Mouse (Mus musculus) midbrain, embryonic 13.5 days (tissue): ENCODE measurements around the gene Trim9. TPM values are rescaled to one million over a fixed set of nuclear protein-coding genes. Genes with fewer than 3 reads are reported as not detected.

Experiments
- ATAC-seq: fragments of 200-750 bp; cut with Nextera tagmentation; 2 replicates; pipeline ENCODE4 v1.8.0; 2017; ENCODE audit warnings: mild to moderate bottlenecking, moderate TSS enrichment, moderate library complexity
- H3K27ac ChIP-seq: fragments of 300-500 bp; sonication (generic); 2 replicates; pipeline ENCODE4 v1.5.1; 2015; ENCODE audit warnings: inconsistent platforms, mild to moderate bottlenecking, moderate library complexity
- H3K27me3 ChIP-seq: fragments of 300-500 bp; sonication (generic); 2 replicates; pipeline ENCODE4 v1.6.1; 2015; ENCODE audit warnings: mild to moderate bottlenecking, inconsistent platforms
- H3K36me3 ChIP-seq: fragments of 300-500 bp; sonication (generic); 2 replicates; pipeline ENCODE4 v1.6.1; 2015; ENCODE audit warnings: mild to moderate bottlenecking, inconsistent platforms
- H3K4me1 ChIP-seq: fragments of 300-500 bp; sonication (generic); replicated peaks from 2 replicates; pipeline ENCODE4 v1.6.1; 2015; ENCODE audit warnings: inconsistent platforms
- H3K4me2 ChIP-seq: fragments of 300-500 bp; sonication (generic); replicated peaks from 2 replicates; pipeline ENCODE4 v1.6.1; 2015; ENCODE audit warnings: moderate library complexity, mild to moderate bottlenecking, inconsistent platforms
- H3K4me3 ChIP-seq: fragments of 300-500 bp; sonication (generic); replicated peaks from 2 replicates; pipeline ENCODE4 v1.5.1; 2015; ENCODE audit warnings: mild to moderate bottlenecking, inconsistent platforms
- H3K9ac ChIP-seq: fragments of 300-500 bp; sonication (generic); replicated peaks from 2 replicates; pipeline ENCODE4 v1.6.1; 2015; ENCODE audit warnings: mild to moderate bottlenecking, inconsistent platforms
- H3K9me3 ChIP-seq: fragments of 300-500 bp; sonication (generic); 2 replicates; pipeline ENCODE4 v1.6.1; 2016; ENCODE audit warnings: mild to moderate bottlenecking, inconsistent platforms
- WGBS: fragments of 180-500 bp; shearing (Covaris S2); methylation state at CpG from one replicate; pipeline ENCODE4 v1.1.7; 2015; 5-methylcytosine and 5-hydroxymethylcytosine counted together
- polyA plus RNA-seq: library from polyadenylated mRNA; unstranded; fragments of >200 nt; fragmentation: Nextera tagmentation; extraction: Ambion mirVana; gene quantifications from 2 replicates; pipeline ENCODE4 v1.2.1, GENCODE M21; 2015

Trim9 gene
- polyA plus RNA-seq, 1 experiment from 2014 or later, result 61.8 TPM

DNA sequence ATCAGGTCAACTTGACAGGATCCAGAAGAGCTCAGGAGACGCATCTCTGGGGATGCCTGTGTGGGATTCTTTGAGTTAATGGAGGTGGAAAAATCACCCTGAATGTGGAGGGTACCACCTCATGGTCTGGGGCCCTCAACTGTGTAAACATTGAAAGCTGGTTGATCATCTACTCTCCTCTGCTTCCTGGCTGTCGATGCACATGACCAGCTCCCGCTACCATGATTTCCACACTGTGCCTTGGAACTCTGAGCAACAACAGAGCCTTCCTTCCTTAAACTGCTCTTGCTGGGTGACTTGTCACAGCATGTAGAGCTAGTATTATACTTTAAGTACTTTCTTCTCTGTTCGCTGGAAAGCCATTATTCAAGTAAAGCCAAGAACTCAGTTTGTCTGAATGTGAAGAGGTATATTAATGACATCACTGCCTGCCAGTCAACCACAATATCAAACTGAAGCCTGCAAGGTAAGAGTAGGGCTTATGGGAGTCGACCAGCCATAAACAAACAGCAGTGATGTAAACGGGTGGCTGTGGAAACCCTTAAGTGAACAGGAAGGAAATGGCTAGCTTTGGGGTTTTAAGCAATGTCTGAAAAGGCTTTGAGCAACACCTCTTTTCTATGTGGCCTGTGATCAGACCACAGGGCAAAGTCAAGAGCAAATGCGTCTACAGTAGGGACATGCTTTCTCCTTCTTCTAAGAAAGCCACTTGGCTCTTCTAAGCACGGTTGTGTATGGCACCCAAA is 128.4 kb downstream of the Trim9 start:
- H3K9ac ChIP-seq, result no peak overlapping the region

DNA sequence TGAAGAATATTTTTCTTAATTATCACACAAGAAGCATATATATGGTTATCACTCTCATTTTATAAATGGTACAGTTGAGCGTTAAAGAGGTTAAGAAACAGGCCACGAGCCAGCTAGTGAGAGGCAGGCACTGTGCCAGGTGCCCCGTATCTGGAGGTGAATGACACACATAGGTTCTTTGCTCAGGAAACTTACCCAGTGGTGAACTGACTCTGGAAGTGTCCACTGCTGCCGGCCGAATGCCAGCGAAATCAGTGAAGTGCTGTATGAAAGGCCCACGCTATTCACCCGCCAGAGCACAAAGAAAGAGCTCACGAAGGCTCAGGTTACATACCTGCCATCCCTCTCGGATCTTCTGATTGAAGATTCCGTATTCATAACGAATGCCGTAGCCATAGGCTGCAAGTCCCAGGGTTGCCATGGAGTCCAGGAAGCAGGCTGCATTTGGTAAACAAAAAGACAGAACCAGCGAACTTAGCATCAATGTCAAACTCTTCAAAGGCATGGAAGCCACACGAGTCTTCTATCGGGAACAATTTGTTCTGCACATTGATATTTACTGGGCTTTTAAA is 131.1 kb downstream of the Trim9 start:
- peaks cover 6% of the 10 kb centered on the region for H3K4me1 ChIP-seq

More for the DNA sequence above, 128.4 kb downstream of the Trim9 start:
- ATAC-seq, result no peak
- H3K4me2 ChIP-seq, result no peak overlapping the region
- H3K4me3 ChIP-seq, result no peak overlapping the region
- no peak overlapping the region for H3K27ac ChIP-seq
- H3K36me3 ChIP-seq, result no peaks in the 10 kb centered on the region
- peaks cover 15% of the 10 kb centered on the region for H3K4me1 ChIP-seq
- H3K27me3 ChIP-seq, result no peaks in the 10 kb centered on the region
- no peaks in the 10 kb centered on the region for H3K9me3 ChIP-seq
- 84% methylated on average over 8 of the region's 8 CpGs for WGBS

DNA sequence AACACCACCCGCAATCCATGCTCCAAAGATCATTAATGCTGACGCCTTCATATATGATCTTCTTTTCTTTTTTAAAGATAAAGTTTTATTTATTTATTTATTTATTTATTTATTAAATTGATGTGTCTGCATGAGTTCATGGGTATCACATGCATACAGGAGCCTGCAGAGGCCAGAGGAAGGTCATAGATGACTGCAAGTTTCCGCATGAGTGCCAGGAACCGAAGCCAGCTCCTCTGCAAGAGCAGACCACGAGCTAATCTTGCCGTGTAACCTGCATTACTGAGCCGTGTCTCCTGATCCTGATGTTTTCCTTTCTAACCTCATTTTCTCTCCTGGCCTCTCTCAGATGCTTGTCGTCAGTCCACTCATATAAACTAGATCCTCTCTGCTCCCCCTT is 133.1 kb downstream of the Trim9 start:
- WGBS, result 86% methylated on average over 8 of the region's 8 CpGs
- H3K27ac ChIP-seq, result no peak overlapping the region

More for the DNA sequence above, 131.1 kb downstream of the Trim9 start:
- 39% methylated on average over 16 of the region's 16 CpGs for WGBS
- no peak overlapping the region for H3K4me2 ChIP-seq
- H3K36me3 ChIP-seq, result no peaks in the 10 kb centered on the region
- H3K27ac ChIP-seq, result no peak overlapping the region; the same call in 1 of the 2 replicates
- no peaks in the 10 kb centered on the region for H3K27me3 ChIP-seq
- no peak for ATAC-seq
- no peak overlapping the region for H3K4me3 ChIP-seq
- no peak overlapping the region for H3K9ac ChIP-seq
- no peaks in the 10 kb centered on the region for H3K9me3 ChIP-seq

DNA sequence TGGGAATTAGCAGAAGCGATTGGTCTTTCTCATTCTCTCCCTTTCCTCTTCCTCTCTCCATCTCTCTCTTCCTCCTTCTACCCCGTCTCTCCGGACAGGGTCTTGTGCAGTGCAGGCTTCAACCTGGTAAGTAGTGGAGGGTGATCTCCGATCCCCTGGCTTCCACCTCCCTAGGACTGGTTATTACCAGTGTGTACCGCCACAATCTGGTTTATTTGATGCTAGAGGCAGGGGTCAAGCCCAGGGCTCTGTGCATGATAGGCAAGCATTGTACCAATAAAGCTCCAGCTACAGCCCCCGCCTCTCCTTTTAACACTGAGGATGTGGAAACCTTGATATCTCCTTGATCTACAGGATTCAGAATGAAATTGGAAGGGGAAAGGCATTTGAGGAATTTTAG is 133.8 kb downstream of the Trim9 start:
- Histone ChIP-seq H3K9ac (no peak overlapping the region), H3K4me3 (no peak overlapping the region), H3K9me3 (no peaks in the 10 kb centered on the region), H3K4me2 (no peak overlapping the region), H3K27me3 (no peaks in the 10 kb centered on the region), H3K36me3 (no peaks in the 10 kb centered on the region), H3K27ac (no peak overlapping the region), H3K4me1 (peaks cover 6% of the 10 kb centered on the region)
- 88% methylated on average over 6 of the region's 6 CpGs for WGBS
- no peak for ATAC-seq

More for the DNA sequence above, 133.1 kb downstream of the Trim9 start:
- Histone ChIP-seq H3K4me1 (peaks cover 6% of the 10 kb centered on the region), H3K9me3 (no peaks in the 10 kb centered on the region), H3K27me3 (no peaks in the 10 kb centered on the region), H3K4me2 (no peak overlapping the region), H3K36me3 (no peaks in the 10 kb centered on the region), H3K4me3 (no peak overlapping the region), H3K9ac (no peak overlapping the region)
- no peak for ATAC-seq

- Histone ChIP-seq H3K36me3 (no peaks in the 10 kb centered on the region), H3K27me3 (no peaks in the 10 kb centered on the region), H3K4me1 (peaks cover 6% of the 10 kb centered on the region), H3K9me3 (no peaks in the 10 kb centered on the region), H3K9ac (no peak overlapping the region), H3K4me3 (no peak overlapping the region), H3K4me2 (no peak overlapping the region), H3K27ac (no peak overlapping the region)
- 76% methylated on average over 4 of the region's 4 CpGs for WGBS
- no peak for ATAC-seq
Measured at GRCm38 (mm10) chr12:70212501-70212900, 134.9 kb downstream of the Trim9 start.

DNA sequence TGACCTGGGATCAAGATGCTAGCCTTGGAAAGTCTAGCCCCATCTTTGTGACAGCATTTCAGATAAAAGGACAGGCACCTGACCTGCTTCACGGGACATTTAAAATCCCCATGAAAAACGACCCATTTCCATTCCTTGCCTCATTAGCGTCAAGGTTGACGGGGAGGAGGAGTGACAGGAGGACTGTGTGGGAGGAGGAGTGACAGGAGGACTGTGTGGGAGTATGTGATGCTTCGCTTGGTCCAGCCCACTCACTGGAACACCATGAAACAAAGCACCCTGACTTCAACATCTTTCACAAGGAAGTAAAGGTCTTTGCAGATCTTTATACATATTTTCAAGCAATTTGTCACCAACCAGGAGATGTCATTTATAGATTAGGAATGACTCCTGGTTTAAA is 139.2 kb downstream of the Trim9 start:
- no peaks in the 10 kb centered on the region for H3K27me3 ChIP-seq
- no peak overlapping the region for H3K27ac ChIP-seq
- WGBS, result 68% methylated on average over 5 of the region's 5 CpGs
- no peak overlapping the region for H3K4me2 ChIP-seq
- no peaks in the 10 kb centered on the region for H3K36me3 ChIP-seq
- H3K4me1 ChIP-seq, result no peaks in the 10 kb centered on the region
- H3K4me3 ChIP-seq, result no peak overlapping the region
- no peak for ATAC-seq
- H3K9ac ChIP-seq, result no peak overlapping the region
- no peaks in the 10 kb centered on the region for H3K9me3 ChIP-seq

DNA sequence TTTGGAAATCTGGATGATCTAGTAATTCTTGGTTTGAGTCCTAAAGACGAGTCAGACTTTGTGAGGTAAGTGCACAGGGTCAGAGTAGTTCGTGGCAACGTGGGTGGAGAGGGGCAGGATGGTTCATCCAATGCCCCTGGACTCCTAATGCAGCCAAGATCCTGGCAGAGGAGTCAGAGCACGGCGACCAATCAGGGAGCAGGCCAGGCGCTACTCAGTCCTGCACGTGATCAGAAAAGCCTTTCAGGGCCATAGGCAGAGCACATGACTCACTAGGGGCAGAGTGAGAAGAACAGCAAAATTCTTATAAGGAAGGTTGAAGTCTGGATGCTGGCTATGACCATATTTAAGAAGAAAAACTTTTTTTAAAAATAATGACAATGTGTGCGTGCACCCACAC is 143.0 kb downstream of the Trim9 start:
- Histone ChIP-seq H3K9me3 (no peaks in the 10 kb centered on the region), H3K27ac (no peak overlapping the region), H3K4me2 (no peak overlapping the region), H3K36me3 (no peaks in the 10 kb centered on the region), H3K9ac (no peak overlapping the region), H3K4me3 (no peak overlapping the region), H3K4me1 (no peaks in the 10 kb centered on the region; the same call in 1 of the 2 replicates), H3K27me3 (no peaks in the 10 kb centered on the region)
- WGBS, result 77% methylated on average over 8 of the region's 8 CpGs
- ATAC-seq, result no peak

DNA sequence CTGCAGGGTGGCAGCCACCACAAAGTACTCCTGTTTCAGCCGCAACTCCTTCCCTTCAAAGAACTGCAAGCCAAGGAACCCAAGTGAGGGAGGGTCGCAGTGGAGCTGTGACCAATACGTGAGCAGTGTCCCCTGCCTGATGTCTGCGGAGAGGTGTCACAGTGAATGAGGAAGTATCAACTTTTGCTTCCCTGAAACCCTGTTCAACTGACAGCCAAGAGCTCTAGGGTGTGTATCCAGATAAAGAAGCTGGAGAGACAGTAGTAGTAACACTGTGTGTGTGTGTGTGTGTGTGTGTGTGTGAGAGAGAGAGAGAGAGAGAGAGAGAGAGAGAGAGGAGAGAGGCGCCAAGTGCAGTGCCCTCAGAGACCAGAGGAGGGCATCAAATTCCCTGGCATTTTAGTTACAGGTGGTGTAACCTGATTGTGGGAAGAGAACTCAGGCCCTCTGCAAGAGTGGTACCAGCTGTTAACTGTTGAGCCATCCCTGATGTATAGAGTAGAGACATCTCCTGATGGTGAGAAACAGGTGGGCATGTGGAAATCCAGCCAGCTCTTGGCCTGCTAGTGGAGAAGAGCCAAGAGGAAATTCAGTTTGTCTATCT is 145.4 kb downstream of the Trim9 start:
- H3K4me2 ChIP-seq, result no peak overlapping the region
- no peaks in the 10 kb centered on the region for H3K9me3 ChIP-seq
- H3K9ac ChIP-seq, result no peak overlapping the region
- H3K27me3 ChIP-seq, result no peaks in the 10 kb centered on the region
- no peaks in the 10 kb centered on the region; the same call in 1 of the 2 replicates for H3K4me1 ChIP-seq
- 80% methylated on average over 5 of the region's 5 CpGs for WGBS
- ATAC-seq, result no peak
- H3K27ac ChIP-seq, result no peak overlapping the region
- H3K36me3 ChIP-seq, result no peaks in the 10 kb centered on the region
- no peak overlapping the region for H3K4me3 ChIP-seq

GRCm38 (mm10) chr12:70196341-70196740 is 151.1 kb downstream of the Trim9 start:
- H3K4me3 ChIP-seq, result no peak overlapping the region
- WGBS, result 93% methylated on average over 5 of the region's 5 CpGs

GRCm38 (mm10) chr12:70195426-70195825 is 152.0 kb downstream of the Trim9 start:
- H3K4me3 ChIP-seq, result no peak overlapping the region
- no peaks in the 10 kb centered on the region for H3K27me3 ChIP-seq
- no peak overlapping the region for H3K4me2 ChIP-seq
- peaks cover 7% of the 10 kb centered on the region; the same call in 1 of the 2 replicates for H3K4me1 ChIP-seq
- H3K9me3 ChIP-seq, result no peaks in the 10 kb centered on the region
- WGBS, result 98% methylated on average over 6 of the region's 6 CpGs
- H3K9ac ChIP-seq, result no peak overlapping the region
- H3K36me3 ChIP-seq, result no peaks in the 10 kb centered on the region
- ATAC-seq, result no peak
- H3K27ac ChIP-seq, result no peak overlapping the region

More at GRCm38 (mm10) chr12:70196341-70196740, 151.1 kb downstream of the Trim9 start:
- no peak overlapping the region for H3K4me2 ChIP-seq
- no peak overlapping the region for H3K27ac ChIP-seq
- H3K9me3 ChIP-seq, result no peaks in the 10 kb centered on the region
- ATAC-seq, result no peak
- H3K9ac ChIP-seq, result no peak overlapping the region
- H3K4me1 ChIP-seq, result peaks cover 7% of the 10 kb centered on the region; the same call in 1 of the 2 replicates
- no peaks in the 10 kb centered on the region for H3K27me3 ChIP-seq
- H3K36me3 ChIP-seq, result no peaks in the 10 kb centered on the region
